In the genomic region with DNA sequence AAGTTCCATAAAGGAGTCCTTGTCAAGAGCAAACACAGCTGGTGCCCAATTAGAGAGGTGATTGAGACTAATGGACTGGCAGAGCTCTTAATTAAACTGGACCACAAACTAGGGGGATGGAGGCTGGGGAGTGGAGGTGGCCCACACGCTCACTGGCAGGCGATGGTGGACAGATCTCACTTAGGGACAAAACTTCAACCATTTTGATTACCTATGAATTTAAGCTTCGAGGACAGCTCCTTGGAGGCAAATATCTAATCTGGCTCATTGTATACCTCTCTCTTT, we compare ENCODE assay signal across 18 mouse cellular contexts.
DNase-seq lines count a peak whose midpoint lies in the region; ATAC-seq and TF ChIP-seq lines count a peak whose summit lies in the region.
"Had no signal": no experiment of that assay in that cellular context is flagged by ENCODE, and none has a peak within 500 bp of the region (broad histone marks: within the 10 kb centered on the region; RNA-seq: fewer than 3 reads in every experiment).

No protein-coding gene starts in this region.

- TF ChIP-seq CTCF in hindbrain, postnatal 0 days (IDR thresholded peaks at IDR 0.05; ENCODE audit: low read depth), result no peak

- H3K4me1 ChIP-seq in neural tube, embryonic 14.5 days (ENCODE audit: control insufficient read depth, insufficient read depth, low read length), result no peaks in the 10 kb centered on the region
- H3K4me1 ChIP-seq in neural tube, embryonic 15.5 days, result no peaks in the 10 kb centered on the region
- peaks cover 27% of the 10 kb centered on the region for H3K4me1 ChIP-seq in forebrain, embryonic 15.5 days
- no peaks in the 10 kb centered on the region for H3K4me1 ChIP-seq in hindbrain, postnatal 0 days (ENCODE audit: insufficient read depth, low read length)
- H3K4me1 ChIP-seq: heart, embryonic 12.5 days; intestine, embryonic 15.5 days; stomach, embryonic 15.5 days had no signal

- WGBS in neural tube, embryonic 14.5 days, result 57% methylated on average over 3 of the region's 3 CpGs
- 49% methylated on average over 3 of the region's 3 CpGs for WGBS in neural tube, embryonic 15.5 days
- 9% methylated on average over 3 of the region's 3 CpGs for WGBS in forebrain, embryonic 15.5 days
- 52% methylated on average over 3 of the region's 3 CpGs for WGBS in hindbrain, postnatal 0 days

- no peaks in the 10 kb centered on the region for H3K9me3 ChIP-seq in neural tube, embryonic 14.5 days (ENCODE audit: control insufficient read depth, low read length)
- H3K9me3 ChIP-seq in neural tube, embryonic 15.5 days (replicated peaks), result no peaks in the 10 kb centered on the region
- no peaks in the 10 kb centered on the region for H3K9me3 ChIP-seq in forebrain, embryonic 15.5 days
- H3K9me3 ChIP-seq in hindbrain, postnatal 0 days (ENCODE audit: low read length), result no peaks in the 10 kb centered on the region
- H3K9me3 ChIP-seq: heart, embryonic 12.5 days; intestine, embryonic 15.5 days; kidney, embryonic 15.5 days; liver, embryonic 13.5 days; stomach, embryonic 15.5 days had no signal

- no peak overlapping the region for H3K9ac ChIP-seq in neural tube, embryonic 14.5 days (replicated peaks; ENCODE audit: low read depth, low read length)
- no peak overlapping the region for H3K9ac ChIP-seq in neural tube, embryonic 15.5 days (replicated peaks)
- no peak overlapping the region for H3K9ac ChIP-seq in forebrain, embryonic 15.5 days (replicated peaks)
- no peak overlapping the region for H3K9ac ChIP-seq in hindbrain, postnatal 0 days (replicated peaks; ENCODE audit: low read length)
- H3K9ac ChIP-seq: heart, embryonic 12.5 days; intestine, embryonic 15.5 days; kidney, embryonic 15.5 days; liver, embryonic 13.5 days; stomach, embryonic 15.5 days had no signal

- H3K4me2 ChIP-seq in neural tube, embryonic 14.5 days (ENCODE audit: low read depth, low read length), result no peak overlapping the region
- H3K4me2 ChIP-seq in neural tube, embryonic 15.5 days, result no peak overlapping the region
- H3K4me2 ChIP-seq in forebrain, embryonic 15.5 days (replicated peaks), result no peak overlapping the region
- H3K4me2 ChIP-seq in hindbrain, postnatal 0 days (ENCODE audit: low read depth, low read length), result no peak overlapping the region
- H3K4me2 ChIP-seq: heart, embryonic 12.5 days; intestine, embryonic 15.5 days; kidney, embryonic 15.5 days; liver, embryonic 13.5 days; stomach, embryonic 15.5 days had no signal

- H3K36me3 ChIP-seq in neural tube, embryonic 14.5 days (ENCODE audit: control insufficient read depth, insufficient read depth, low read length), result no peaks in the 10 kb centered on the region
- no peaks in the 10 kb centered on the region for H3K36me3 ChIP-seq in neural tube, embryonic 15.5 days
- no peaks in the 10 kb centered on the region for H3K36me3 ChIP-seq in forebrain, embryonic 15.5 days
- H3K36me3 ChIP-seq in hindbrain, postnatal 0 days (ENCODE audit: insufficient read depth, low read length), result no peaks in the 10 kb centered on the region
- H3K36me3 ChIP-seq: heart, embryonic 12.5 days; intestine, embryonic 15.5 days; kidney, embryonic 15.5 days; liver, embryonic 13.5 days; stomach, embryonic 15.5 days had no signal

- H3K27me3 ChIP-seq in neural tube, embryonic 14.5 days (ENCODE audit: control insufficient read depth, insufficient read depth, low read length), result no peaks in the 10 kb centered on the region
- H3K27me3 ChIP-seq in neural tube, embryonic 15.5 days (replicated peaks), result no peaks in the 10 kb centered on the region
- no peaks in the 10 kb centered on the region for H3K27me3 ChIP-seq in forebrain, embryonic 15.5 days
- H3K27me3 ChIP-seq in hindbrain, postnatal 0 days (ENCODE audit: insufficient read depth, low read length), result no peaks in the 10 kb centered on the region
- H3K27me3 ChIP-seq: heart, embryonic 12.5 days; intestine, embryonic 15.5 days; kidney, embryonic 15.5 days; stomach, embryonic 15.5 days had no signal

- no peak overlapping the region for H3K27ac ChIP-seq in neural tube, embryonic 14.5 days (ENCODE audit: low read depth, low read length)
- H3K27ac ChIP-seq in neural tube, embryonic 15.5 days (replicated peaks), result no peak overlapping the region
- H3K27ac ChIP-seq in forebrain, embryonic 15.5 days (replicated peaks), result peak overlapping the region; percentile 57
- H3K27ac ChIP-seq in hindbrain, postnatal 0 days, result no peak overlapping the region
- H3K27ac ChIP-seq: intestine, embryonic 15.5 days; kidney, embryonic 15.5 days; liver, embryonic 13.5 days; stomach, embryonic 15.5 days had no signal

- H3K4me3 ChIP-seq in neural tube, embryonic 14.5 days (ENCODE audit: low read depth, low read length), result no peak overlapping the region
- no peak overlapping the region for H3K4me3 ChIP-seq in neural tube, embryonic 15.5 days (replicated peaks)
- H3K4me3 ChIP-seq in forebrain, embryonic 15.5 days, result no peak overlapping the region
- no peak overlapping the region for H3K4me3 ChIP-seq in hindbrain, postnatal 0 days (ENCODE audit: low read length)
- H3K4me3 ChIP-seq: heart, embryonic 12.5 days; intestine, embryonic 15.5 days; kidney, embryonic 15.5 days; liver, embryonic 13.5 days; myocyte; stomach, embryonic 15.5 days had no signal

- peak; percentile 59; the same call in 1 of the 2 replicates for ATAC-seq in neural tube, embryonic 14.5 days (ENCODE audit: low read depth)
- ATAC-seq in neural tube, embryonic 15.5 days (ENCODE audit: low FRiP score), result no peak
- ATAC-seq in forebrain, embryonic 15.5 days (replicated peaks), result peak; percentile 88
- ATAC-seq in hindbrain, postnatal 0 days, result no peak
- ATAC-seq: intestine, embryonic 15.5 days had no signal

- DNase-seq in hindbrain, postnatal 0 days (ENCODE audit: low spot score), result peak; percentile 33
- DNase-seq in spleen, postnatal 10 days (ENCODE audit: low spot score in 2 of 2), result no peak
- no peak for DNase-seq in T-cell, adult 2 months (ENCODE audit: low spot score)
- DNase-seq in cerebellum, adult 11 months, result no peak
- DNase-seq: cerebellum, postnatal 14 days; embryo, embryonic 11 days; layer of hippocampus, postnatal 36 days; liver, embryonic 13.5 days; spleen, adult 18-20 months; thymus, adult 2 months had no signal

Comparison
In these comparisons a context has a peak if more than half of its experiments do, and no peak if none do; other contexts are left out.
1. ATAC-seq: peak in neural tube, embryonic 14.5 days (single experiment) and forebrain, embryonic 15.5 days (single experiment); none in neural tube, embryonic 15.5 days (single experiment) and hindbrain, postnatal 0 days (single experiment).